Mouse (Mus musculus): ENCODE data around the gene Cth.
"Not testable (repeated sequence)": the region's sequence is repeated elsewhere in the genome, so short reads cannot be mapped to it uniquely, and the experiment has no call there.

Gene Cth

GRCm38 (mm10) chr3:157924692-157925328, at the start of gene Cth:
TSS of gene Cth (minus strand) at chr3:157925077.
- DNase-seq (ENCODE audit: low spot score in 2 of 2): peak; percentile 72 to 86

DNA sequence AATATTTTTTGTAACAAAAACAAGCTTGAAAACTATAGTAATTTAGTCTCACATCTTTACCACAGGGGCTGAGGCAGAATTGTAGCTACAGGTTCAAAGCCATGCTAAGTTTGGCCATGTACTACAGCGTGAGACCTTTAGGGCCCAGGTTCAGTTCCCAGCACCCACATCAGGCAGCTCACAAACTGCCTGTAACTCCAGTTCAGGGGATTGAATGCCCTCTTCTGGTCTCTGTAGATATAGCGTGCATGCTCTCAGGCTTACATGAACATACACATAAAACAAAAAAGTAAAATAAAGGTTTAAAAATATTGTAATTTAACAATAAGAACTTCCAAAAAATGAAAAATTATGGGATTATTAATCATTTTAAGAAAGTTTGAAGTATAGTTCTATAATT, 48.4 kb upstream of the Cth start:
- no peak for DNase-seq (ENCODE audit: low spot score in 2 of 2)

DNA sequence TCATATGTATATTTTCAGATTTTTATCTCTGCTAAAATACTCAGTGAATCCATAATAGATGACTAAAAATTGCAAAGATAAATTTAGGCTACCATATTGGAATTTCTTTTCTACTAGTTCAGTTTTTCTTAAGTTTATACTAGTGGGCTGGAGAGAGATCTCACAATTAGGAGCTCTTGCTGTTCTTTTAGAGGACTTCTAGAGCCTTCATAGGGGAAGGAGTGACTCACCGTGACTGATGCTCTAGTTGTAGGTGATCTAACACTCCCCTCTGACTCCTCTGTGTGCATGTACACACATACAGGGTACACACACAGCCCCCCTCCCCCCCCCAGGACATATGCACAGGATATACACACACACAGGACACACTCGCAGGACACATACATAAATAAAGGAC, 46.3 kb upstream of the Cth start:
- no peak for DNase-seq (ENCODE audit: low spot score in 2 of 2)

DNA sequence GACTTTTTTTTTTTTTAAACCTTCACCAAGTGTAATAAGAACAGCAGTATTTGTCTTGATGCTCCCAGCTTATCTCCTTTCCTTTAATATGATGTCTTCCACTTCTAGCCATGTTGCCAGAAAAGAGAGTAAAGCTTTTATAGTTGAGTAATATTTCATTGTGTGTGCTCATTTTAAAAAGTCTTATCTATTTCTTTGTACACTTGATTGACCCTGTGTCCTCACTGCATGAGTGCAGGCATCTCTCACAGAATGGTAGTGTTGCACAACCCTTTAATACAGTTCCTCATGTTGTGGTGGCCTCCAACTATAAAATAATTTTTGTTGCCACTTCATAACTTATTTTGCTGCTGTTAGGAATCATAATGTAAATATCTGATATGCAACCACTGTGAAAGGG, 32.4 kb upstream of the Cth start:
- DNase-seq (ENCODE audit: low spot score in 2 of 2): no peak

DNA sequence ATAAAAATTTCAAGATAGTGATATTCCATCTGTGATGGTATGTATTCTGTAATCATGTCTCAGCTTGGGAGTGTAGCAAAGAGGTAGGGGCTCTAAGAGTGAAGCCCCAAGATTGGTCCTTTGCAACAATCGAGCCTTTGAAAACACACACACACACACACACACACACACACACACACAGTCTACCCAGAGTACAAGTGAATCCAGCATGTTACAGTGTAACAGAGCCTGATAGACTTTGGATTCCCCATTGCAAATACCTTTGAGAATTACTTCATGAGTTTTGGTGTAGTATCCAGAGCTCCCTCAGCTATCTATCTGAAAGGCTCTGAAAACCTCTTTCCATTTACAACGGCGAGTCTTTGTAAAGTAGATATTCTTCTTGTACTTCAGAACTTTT, 31.3 kb upstream of the Cth start:
- no peak for DNase-seq (ENCODE audit: low spot score in 2 of 2)

- no peak for DNase-seq (ENCODE audit: low spot score in 2 of 2)
Measured at GRCm38 (mm10) chr3:157955466-157955865, 30.6 kb upstream of the Cth start.

GRCm38 (mm10) chr3:157952716-157953115, 27.8 kb upstream of the Cth start:
- no peak for DNase-seq (ENCODE audit: low spot score in 2 of 2)

DNA sequence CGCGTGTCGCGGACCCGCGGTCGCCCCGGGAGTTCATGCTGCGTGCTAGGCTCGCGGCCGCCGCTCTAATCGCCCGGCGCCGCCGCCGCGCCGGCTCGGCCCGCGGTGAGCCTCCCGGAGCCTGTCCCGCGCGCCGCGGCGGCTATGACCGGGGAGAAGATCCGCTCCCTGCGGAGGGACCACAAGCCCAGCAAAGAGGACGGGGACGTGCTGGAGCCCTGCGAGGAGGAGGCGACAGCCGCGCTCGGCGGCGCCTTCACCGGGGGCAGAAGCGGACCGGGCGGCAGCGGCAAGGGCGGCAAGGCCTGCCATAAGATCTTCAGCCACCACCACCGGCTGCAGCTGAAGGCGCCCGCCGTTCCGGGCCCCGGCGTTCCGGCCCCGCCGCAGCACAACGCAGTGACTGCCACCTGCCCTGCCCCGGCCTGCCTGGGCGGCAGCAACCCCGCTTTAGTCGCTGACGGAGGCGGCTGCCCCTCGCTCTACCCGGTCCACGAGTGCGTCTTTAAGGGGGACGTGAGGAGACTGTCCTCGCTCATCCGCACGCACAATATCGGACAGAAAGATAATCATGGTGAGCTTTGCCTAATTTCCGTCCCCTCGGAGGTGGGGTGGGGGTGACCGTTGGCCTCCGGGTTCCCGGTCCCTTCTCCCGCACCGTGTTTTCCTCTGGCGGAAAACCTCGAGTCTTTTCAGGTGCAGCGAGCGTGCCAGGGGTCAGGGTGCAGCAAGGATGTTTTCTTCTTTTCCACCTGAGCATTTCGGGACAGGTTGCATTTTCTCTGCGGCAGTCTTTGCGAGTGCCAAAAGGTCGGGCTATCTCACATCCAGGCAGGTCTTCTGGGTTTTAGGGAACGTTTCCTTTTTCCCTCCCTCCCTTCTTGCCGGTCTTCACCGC, 22.8 kb upstream of the Cth start:
- peak in 1 of 2 experiments; percentile 66 for DNase-seq (ENCODE audit: low spot score in 2 of 2)

DNA sequence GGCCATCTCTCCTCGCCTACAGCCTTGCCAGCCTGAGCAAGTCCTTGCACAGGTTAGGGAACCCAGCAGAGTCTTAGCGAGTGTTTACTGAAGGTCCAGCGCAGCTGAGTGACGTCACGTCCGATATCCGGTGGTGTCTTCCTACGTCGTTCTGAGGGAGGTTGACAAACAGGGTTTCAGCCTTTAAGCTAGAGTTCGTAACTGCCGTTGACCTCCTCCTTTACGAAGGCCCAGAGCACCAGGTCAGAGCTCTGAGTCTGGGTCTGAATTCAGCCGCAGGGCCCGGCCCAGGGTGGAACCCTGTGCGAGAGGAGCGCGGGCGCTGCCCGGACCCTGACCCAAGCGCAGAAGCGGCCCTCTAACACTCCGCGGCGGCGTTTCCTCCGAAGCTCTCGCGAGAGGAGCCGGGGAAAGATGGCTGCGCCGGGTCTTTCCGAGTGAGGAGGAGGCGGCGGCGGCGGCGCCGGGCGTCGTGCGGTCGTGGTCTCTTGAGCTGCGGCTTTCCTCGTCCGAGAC, 22.0 kb upstream of the Cth start, which contains the start of gene Ankrd13c:
TSS of gene Ankrd13c (plus strand) at position 397 of the 516 bp plus-strand sequence.
- DNase-seq (ENCODE audit: low spot score in 2 of 2): peak; percentile 87 to 92

GRCm38 (mm10) chr3:157938585-157938984, 13.7 kb upstream of the Cth start:
- no peak for DNase-seq (ENCODE audit: low spot score in 2 of 2)

GRCm38 (mm10) chr3:157934301-157934823, 9.5 kb upstream of the Cth start:
- no peak for DNase-seq (ENCODE audit: low spot score in 2 of 2)

DNA sequence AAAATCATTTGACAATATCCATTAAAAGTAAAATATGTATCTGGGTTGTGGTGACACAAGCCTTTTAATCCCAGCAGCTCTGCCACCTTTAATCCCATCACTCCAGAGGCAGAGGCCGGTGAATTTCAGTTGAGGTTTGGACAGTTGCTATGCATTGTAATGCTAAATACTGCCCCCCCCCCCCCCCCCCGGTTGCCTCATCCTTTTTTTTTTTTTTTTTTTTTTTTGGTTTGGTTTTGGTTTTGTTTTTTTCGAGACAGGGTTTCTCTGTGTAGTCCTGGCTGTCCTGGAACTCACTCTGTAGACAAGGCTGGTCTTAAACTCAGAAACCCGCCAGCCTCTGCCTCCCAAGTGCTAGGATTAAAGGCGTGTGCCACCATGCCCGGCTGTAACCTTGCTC, 8.3 kb upstream of the Cth start:
- not testable (repeated sequence) for DNase-seq (ENCODE audit: low spot score in 2 of 2)

DNA sequence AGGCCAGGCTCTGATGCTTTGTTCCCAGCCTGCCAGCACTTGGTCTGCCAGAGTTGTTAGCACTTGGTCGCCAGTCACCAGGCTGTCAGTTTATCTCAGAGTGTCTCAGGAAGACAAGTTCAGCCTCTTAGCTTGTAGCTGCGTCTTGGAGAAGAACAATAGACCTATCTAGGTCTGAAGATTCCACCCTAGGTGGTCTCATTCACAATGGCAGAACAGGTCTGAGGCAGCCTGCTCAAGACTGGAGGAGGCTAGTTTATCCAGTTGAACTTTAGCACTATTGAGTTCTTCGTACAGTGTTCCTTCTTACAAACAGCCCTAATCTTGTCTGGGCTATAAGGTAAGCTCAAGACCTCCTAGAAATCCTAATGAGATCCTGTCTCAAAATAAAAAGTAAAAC, 7.2 kb upstream of the Cth start:
- no peak for DNase-seq (ENCODE audit: low spot score in 2 of 2)

DNA sequence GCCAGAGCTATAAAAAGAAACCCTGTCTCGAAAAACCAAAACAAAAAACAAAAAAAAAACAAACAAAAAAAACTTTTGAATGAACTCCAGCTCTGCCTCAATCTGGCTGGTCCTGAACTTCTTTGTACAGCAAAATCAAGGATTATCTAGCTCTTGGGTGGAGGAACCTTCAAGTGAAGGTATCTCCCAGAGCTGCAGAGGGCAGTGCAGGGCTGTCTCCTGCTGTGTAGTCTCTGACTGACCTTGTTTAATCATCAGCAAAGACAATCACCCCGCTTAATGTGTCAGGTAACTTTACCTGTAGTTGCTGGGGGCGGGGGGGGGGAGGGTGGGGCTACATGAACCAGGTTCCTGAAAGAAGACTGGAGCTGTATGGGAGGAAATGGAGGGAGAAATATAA, 6.7 kb upstream of the Cth start:
- DNase-seq (ENCODE audit: low spot score in 2 of 2): no peak

- no peak for DNase-seq (ENCODE audit: low spot score in 2 of 2)
Measured at GRCm38 (mm10) chr3:157929417-157929816, 4.5 kb upstream of the Cth start.

- DNase-seq (ENCODE audit: low spot score in 2 of 2): no peak
Measured at GRCm38 (mm10) chr3:157928731-157929130, 3.9 kb upstream of the Cth start.

GRCm38 (mm10) chr3:157926761-157927160, 1.9 kb upstream of the Cth start:
- DNase-seq (ENCODE audit: low spot score in 2 of 2): no peak

DNA sequence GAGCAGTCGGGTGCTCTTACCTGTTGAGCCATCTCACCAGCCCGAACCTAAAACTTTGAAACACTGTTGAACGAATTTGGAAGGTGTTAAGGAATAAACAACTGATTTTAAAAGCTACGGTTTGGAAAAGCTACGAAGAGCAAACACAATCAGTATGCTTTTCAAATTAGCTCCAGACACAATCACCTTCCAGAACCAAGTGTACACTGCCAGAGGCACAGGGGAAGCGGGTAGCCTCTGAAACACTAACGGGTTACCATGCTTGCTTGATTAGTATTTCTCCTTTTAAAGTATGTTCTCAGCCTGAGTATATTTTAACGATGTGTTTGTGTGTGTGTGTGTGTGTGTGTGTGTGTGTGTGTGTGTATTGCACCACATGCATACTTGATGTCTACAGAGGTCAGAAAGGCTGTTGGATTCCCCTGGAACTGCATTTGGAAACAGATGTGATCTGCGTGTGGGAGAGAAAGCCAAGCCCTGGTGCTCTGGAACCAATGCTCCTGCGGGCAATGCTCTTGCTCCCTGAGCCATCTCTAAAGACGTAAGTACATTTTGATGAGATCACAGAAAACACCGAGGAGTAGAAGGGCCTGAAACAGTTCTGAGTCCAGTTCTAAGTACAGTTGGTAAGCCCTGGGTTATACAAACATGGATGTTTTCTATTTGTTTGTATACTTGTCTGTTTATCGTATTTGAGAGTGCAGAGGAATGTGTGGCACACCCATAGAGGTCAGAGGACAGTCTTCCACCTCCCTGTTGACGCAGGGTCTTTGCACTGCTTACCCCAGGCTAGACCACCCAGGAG, 1.0 kb upstream of the Cth start:
- no peak for DNase-seq (ENCODE audit: low spot score in 2 of 2)

DNA sequence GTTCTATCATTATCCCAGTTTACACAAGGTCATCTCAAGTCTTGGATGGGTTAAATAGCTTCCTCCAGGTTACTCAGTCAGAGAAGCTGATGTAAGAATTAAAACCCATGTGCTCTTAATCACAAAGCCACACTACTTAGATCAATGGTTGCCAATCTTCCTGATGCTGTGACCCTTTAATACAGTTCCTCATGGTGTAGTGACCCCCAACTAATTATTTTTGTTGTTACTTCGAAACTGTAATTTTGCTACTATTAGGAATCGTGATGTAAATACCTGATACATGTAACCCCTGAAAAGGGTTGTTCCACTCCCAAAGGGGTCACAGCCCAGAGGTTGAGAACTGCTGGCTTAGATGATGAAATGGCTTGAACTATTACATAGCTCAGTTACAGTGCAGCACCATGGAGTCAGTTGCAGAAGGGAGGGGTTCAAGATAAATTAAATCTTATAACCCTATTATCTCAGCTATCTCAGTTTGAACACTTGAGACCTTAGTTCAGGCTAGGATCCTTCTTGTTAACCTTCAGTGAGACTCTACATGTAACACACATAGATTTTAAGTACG, 1.5 kb downstream of the Cth start:
- DNase-seq (ENCODE audit: low spot score in 2 of 2): no peak

- no peak for DNase-seq (ENCODE audit: low spot score in 2 of 2)
Measured at GRCm38 (mm10) chr3:157921376-157921775, 3.5 kb downstream of the Cth start.

DNA sequence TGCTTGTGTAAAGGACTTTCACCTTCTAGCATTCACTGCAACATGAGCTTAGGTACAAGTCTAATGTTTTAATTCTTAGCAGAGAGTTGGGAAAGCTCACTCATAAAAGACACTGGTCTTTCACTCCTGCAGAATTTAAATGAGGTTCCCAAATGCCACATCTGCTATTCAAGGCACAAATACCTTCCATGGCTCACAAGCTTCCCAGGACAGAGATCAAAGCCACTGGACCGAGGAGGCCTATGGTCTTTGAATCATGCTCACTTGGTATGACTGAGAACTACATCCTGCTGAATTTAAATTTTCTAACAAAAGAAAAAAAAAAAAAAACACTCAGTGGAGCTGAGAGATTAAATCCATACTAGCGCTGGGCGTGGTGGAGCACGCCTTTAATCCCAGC, 8.5 kb downstream of the Cth start:
- DNase-seq (ENCODE audit: low spot score in 2 of 2): no peak
